Mouse (Mus musculus): ENCODE measurements around the gene 1600014C10Rik.

DNA sequence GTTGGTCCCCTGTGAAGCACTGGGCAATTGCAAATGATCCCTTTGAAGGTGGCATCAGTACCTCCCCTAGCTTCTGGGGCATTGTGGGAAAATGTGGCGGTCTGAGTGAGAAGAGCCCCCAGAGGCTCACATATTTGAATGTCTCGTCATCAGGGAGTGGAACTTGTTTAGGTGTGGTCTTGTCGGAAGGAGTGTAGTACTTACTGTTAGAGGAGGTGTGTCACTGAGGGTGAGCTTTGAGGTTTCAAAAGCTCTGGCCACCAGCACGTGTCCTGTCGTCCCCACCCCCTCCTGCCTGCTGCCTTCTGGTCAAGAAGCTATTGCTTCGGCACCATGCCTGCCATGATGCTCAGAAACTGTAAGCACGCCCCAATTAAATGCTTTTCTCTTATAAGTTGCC, 32.3 kb downstream of the 1600014C10Rik start:
- no peak for TF ChIP-seq CTCF (IDR thresholded peaks at IDR 0.05; ENCODE audit: control insufficient read depth, insufficient read depth, insufficient read length)
- TF ChIP-seq MAX (IDR thresholded peaks at IDR 0.05) = no peak
- no peak for TF ChIP-seq USF1 (IDR thresholded peaks at IDR 0.05; ENCODE audit: low read depth)
- TF ChIP-seq MYOG (IDR thresholded peaks at IDR 0.05; ENCODE audit: control insufficient read depth, extremely low read depth, insufficient read length) = no peak
- TF ChIP-seq MYOD1 (IDR thresholded peaks at IDR 0.05; ENCODE audit: control insufficient read depth, insufficient read length, low read depth) = no peak
- TF ChIP-seq CEBPB (IDR thresholded peaks at IDR 0.05; ENCODE audit: low read depth) = no peak

Data from C2C12 (cell line).